Mouse (Mus musculus) myocyte (in vitro differentiated cells): ENCODE measurements around the gene Atp1b1.

ENCODE experiments used
- CEBPB ChIP-seq: IDR thresholded peaks from 2 replicates; pipeline ENCODE4 v1.6.1; 2011; ENCODE audit warnings: mild to moderate bottlenecking, moderate library complexity; ENCODE audit not compliant: poor library complexity, insufficient read depth, severe bottlenecking
- E2F4 ChIP-seq: IDR thresholded peaks from one replicate; pipeline ENCODE4 v1.6.1; 2011; ENCODE audit warnings: mild to moderate bottlenecking, control low read depth, moderate library complexity; ENCODE audit not compliant: insufficient read depth
- MAX ChIP-seq: IDR thresholded peaks from one replicate; pipeline ENCODE4 v1.6.1; 2011; ENCODE audit warnings: low read depth, mild to moderate bottlenecking, control low read depth
- MYOG ChIP-seq, 3 experiments: IDR thresholded peaks; one replicate each; pipeline ENCODE4 v1.6.1; 2011; ENCODE audit warnings: control low read depth in 2 of 3, low read depth in 2 of 3, mild to moderate bottlenecking in 2 of 3; ENCODE audit not compliant: insufficient read length in 2 of 3, control insufficient read depth in 1 of 3, insufficient read depth in 1 of 3
- POLR2A ChIP-seq: IDR thresholded peaks from one replicate; pipeline ENCODE4 v1.6.1; 2011; ENCODE audit warnings: low read depth, mild to moderate bottlenecking, control low read depth, moderate library complexity; ENCODE audit not compliant: insufficient read length
- POLR2AphosphoS2 ChIP-seq: IDR thresholded peaks from one replicate; pipeline ENCODE4 v1.6.1; 2011; ENCODE audit warnings: low read depth, control low read depth; ENCODE audit not compliant: insufficient read length
- REST ChIP-seq: IDR thresholded peaks from one replicate; pipeline ENCODE4 v1.6.1; 2011; ENCODE audit warnings: mild to moderate bottlenecking, control low read depth, moderate library complexity; ENCODE audit not compliant: insufficient read depth, insufficient read length
- SRF ChIP-seq: IDR thresholded peaks from one replicate; pipeline ENCODE4 v1.6.1; 2011; ENCODE audit warnings: low read depth; ENCODE audit not compliant: control insufficient read depth, insufficient read length
- TCF3 ChIP-seq: IDR thresholded peaks from one replicate; pipeline ENCODE4 v1.6.1; 2011; ENCODE audit warnings: low read depth, control low read depth; ENCODE audit not compliant: insufficient read length
- USF1 ChIP-seq: IDR thresholded peaks from one replicate; pipeline ENCODE4 v1.6.1; 2011; ENCODE audit warnings: low read depth, mild to moderate bottlenecking, control low read depth, moderate library complexity

- no peak for TF ChIP-seq POLR2A
- no peak for TF ChIP-seq TCF3
- TF ChIP-seq REST: no peak
- no peak for TF ChIP-seq USF1
- TF ChIP-seq E2F4: no peak
- TF ChIP-seq MAX: no peak
- TF ChIP-seq SRF: no peak
- no peak for TF ChIP-seq CEBPB
- no peak for TF ChIP-seq MYOG (IDR thresholded peaks at IDR 0.05; ENCODE audit: control insufficient read depth in 1 of 3, insufficient read depth in 1 of 3, insufficient read length in 2 of 3, low read depth in 2 of 3)
- no peak for TF ChIP-seq POLR2AphosphoS2
Observed at GRCm38 (mm10) chr1:164503140-164503730, 45.1 kb upstream of the Atp1b1 start.
